Mouse (Mus musculus) G1E (cell line): Measurements from ENCODE around the gene Akt1s1. TPM values are rescaled to one million over a fixed set of nuclear protein-coding genes. Genes with fewer than 3 reads are reported as not detected.
A peak's percentile ranks its signal among the peaks of the same experiment; 100 is the strongest.

ENCODE experiments used
- ATAC-seq: 2 replicates; pipeline ENCODE4 v1.8.0; 2016; ENCODE audit warnings: mild to moderate bottlenecking; ENCODE audit not compliant: insufficient number of reproducible peaks, poor library complexity, low FRiP score, severe bottlenecking; ENCODE audit errors: extremely low read depth
- DNase-seq: peaks from one replicate; pipeline ENCODE4 v3.0.0; 2012; ENCODE audit warnings: low spot score
- H3K27me3 ChIP-seq: 2 replicates; pipeline ENCODE4 v1.6.1; 2012; ENCODE audit warnings: mild to moderate bottlenecking, low read length, inconsistent platforms; ENCODE audit not compliant: insufficient read depth
- H3K36me3 ChIP-seq: replicated peaks from 2 replicates; pipeline ENCODE3; 2012; ENCODE audit warnings: mild to moderate bottlenecking, inconsistent platforms
- H3K4me1 ChIP-seq: 2 replicates; pipeline ENCODE4 v1.6.1; 2012; ENCODE audit warnings: low read depth, low read length, inconsistent platforms, mixed read lengths; ENCODE audit not compliant: insufficient read depth
- H3K4me3 ChIP-seq: 2 replicates; pipeline ENCODE4 v1.5.1; 2012; ENCODE audit warnings: low read depth, mild to moderate bottlenecking, inconsistent platforms, low read length, moderate library complexity, mixed read lengths
- H3K9me3 ChIP-seq: replicated peaks from 2 replicates; pipeline ENCODE4 v1.6.1; 2012; ENCODE audit warnings: inconsistent platforms
- CTCF ChIP-seq: IDR thresholded peaks from 2 replicates; pipeline ENCODE4 v1.5.1; 2012; ENCODE audit warnings: low read depth, low read length, inconsistent platforms, mixed read lengths
- GATA1 ChIP-seq: IDR thresholded peaks from 2 replicates; pipeline ENCODE4 v1.6.1; 2012; ENCODE audit warnings: borderline replicate concordance, low read length, inconsistent platforms, mixed read lengths
- GATA2 ChIP-seq: IDR thresholded peaks from 2 replicates; pipeline ENCODE4 v1.6.1; 2012; ENCODE audit warnings: low read depth, low read length, inconsistent platforms, borderline replicate concordance
- POLR2AphosphoS5 ChIP-seq: IDR thresholded peaks from 2 replicates; pipeline ENCODE4 v1.6.1; 2012; ENCODE audit warnings: low read depth, low read length, inconsistent platforms; ENCODE audit not compliant: insufficient replicate concordance
- TAL1 ChIP-seq: conservative IDR thresholded peaks from 2 replicates; pipeline ENCODE4 v1.6.1; 2012; ENCODE audit warnings: low read depth, low read length, inconsistent platforms, mixed read lengths
- polyA plus RNA-seq: library from polyadenylated mRNA; stranded (reverse); fragments of >175 nt; gene quantifications from 2 replicates; pipeline ENCODE4 v1.2.3, GENCODE M21; 2012
- total RNA-seq, 2 experiments: library from RNA; stranded (forward) in 1 of 2; stranded (reverse) in 1 of 2; fragments of 200-1000 nt in 1 of 2; fragments of >200 nt in 1 of 2; fragmentation: Nextera tagmentation in 1 of 2; gene quantifications; 2 replicates each; pipeline ENCODE4 v1.2.3; 2014 to 2017

Gene Akt1s1
- total and polyA plus RNA-seq, 3 experiments = 13.3 to 290 (median 23.7) TPM

- DNase-seq (no peak), ATAC-seq (no peak)
- Histone ChIP-seq H3K4me3 (peak overlapping the region; percentile 14; the same call in 1 of the 2 replicates), H3K27me3 (no peaks in the 10 kb centered on the region), H3K36me3 (peaks cover 76% of the 10 kb centered on the region), H3K9me3 (no peaks in the 10 kb centered on the region), H3K4me1 (peaks cover 38% of the 10 kb centered on the region)
- TF ChIP-seq CTCF (no peak), TAL1 (no peak), GATA1 (no peak), GATA2 (no peak), POLR2AphosphoS5 (no peak)
Measured at GRCm38 (mm10) chr7:44813985-44814384, 34.8 kb upstream of the Akt1s1 start.

DNA sequence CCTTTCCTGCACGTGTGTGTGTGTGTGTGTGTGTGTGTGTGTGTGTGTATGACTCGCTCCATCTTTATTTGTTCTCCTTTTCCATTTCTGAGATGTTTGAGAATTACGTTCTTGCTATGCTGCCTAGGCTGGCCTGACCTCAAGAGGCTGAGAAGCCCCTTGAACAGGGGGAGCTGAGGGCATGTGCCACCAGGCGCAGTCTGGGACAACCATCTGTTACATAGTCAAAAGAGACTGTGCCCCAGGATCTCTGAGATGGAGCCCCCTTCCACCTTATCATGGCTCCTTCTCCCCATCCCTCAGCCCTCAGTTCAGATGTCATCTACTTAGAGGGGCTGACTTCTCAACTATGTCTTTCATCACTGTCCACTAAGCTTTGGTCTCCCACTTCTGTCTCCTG lies 34.4 kb upstream of the Akt1s1 start:
- Histone ChIP-seq H3K27me3 (no peaks in the 10 kb centered on the region), H3K4me1 (peaks cover 42% of the 10 kb centered on the region), H3K4me3 (peak overlapping the region; percentile 88; the same call in 1 of the 2 replicates), H3K36me3 (peaks cover 79% of the 10 kb centered on the region), H3K9me3 (no peaks in the 10 kb centered on the region)
- ATAC-seq (no peak), DNase-seq (no peak)
- TF ChIP-seq GATA2 (no peak), CTCF (no peak), POLR2AphosphoS5 (no peak), TAL1 (no peak), GATA1 (no peak)

- Histone ChIP-seq H3K9me3 (no peaks in the 10 kb centered on the region), H3K4me1 (peaks cover 49% of the 10 kb centered on the region), H3K36me3 (peaks cover 82% of the 10 kb centered on the region), H3K4me3 (peak overlapping the region; percentile 88), H3K27me3 (no peaks in the 10 kb centered on the region)
- no peak for TF ChIP-seq GATA1
- ATAC-seq (no peak), DNase-seq (no peak)
Measured at GRCm38 (mm10) chr7:44814952-44815553, 33.7 kb upstream of the Akt1s1 start.

- TF ChIP-seq TAL1 (no peak), CTCF (no peak), POLR2AphosphoS5 (no peak), GATA1 (no peak), GATA2 (no peak)
- ATAC-seq (peak; percentile 89), DNase-seq (peak; percentile 94)
- H3K27me3 ChIP-seq = no peaks in the 10 kb centered on the region
- no peaks in the 10 kb centered on the region for H3K9me3 ChIP-seq
- H3K4me1 ChIP-seq = peaks cover 57% of the 10 kb centered on the region
- peaks cover 85% of the 10 kb centered on the region for H3K36me3 ChIP-seq
- peak within 1 kb of the TSS; percentile 88 for H3K4me3 ChIP-seq
Measured at GRCm38 (mm10) chr7:44815721-44816469, 32.9 kb upstream of the Akt1s1 start, which contains the start of the genes Nup62 and Il4i1. Gene Nup62, plus strand, starts transcription at chr7:44816088. Gene Il4i1, plus strand, starts transcription at chr7:44816387.

- no peaks in the 10 kb centered on the region for H3K27me3 ChIP-seq
- peak; percentile 72 for DNase-seq
- peaks cover 85% of the 10 kb centered on the region for H3K36me3 ChIP-seq
- TF ChIP-seq TAL1 = no peak
- TF ChIP-seq POLR2AphosphoS5 = no peak
- TF ChIP-seq GATA2 = no peak
- TF ChIP-seq CTCF = no peak
- TF ChIP-seq GATA1 = no peak
- peak within 1 kb of the TSS; percentile 88 for H3K4me3 ChIP-seq
- H3K9me3 ChIP-seq = no peaks in the 10 kb centered on the region
- no peak for ATAC-seq
- H3K4me1 ChIP-seq = peaks cover 64% of the 10 kb centered on the region
Measured at GRCm38 (mm10) chr7:44816470-44817021, 32.2 kb upstream of the Akt1s1 start, which contains the start of gene Atf5. Gene Atf5, minus strand, starts transcription at chr7:44816658.

- H3K4me1 ChIP-seq = peaks cover 67% of the 10 kb centered on the region
- no peak for DNase-seq
- H3K36me3 ChIP-seq = peaks cover 82% of the 10 kb centered on the region
Measured at GRCm38 (mm10) chr7:44817441-44817840, 31.4 kb upstream of the Akt1s1 start.

More at GRCm38 (mm10) chr7:44817441-44817840, 31.4 kb upstream of the Akt1s1 start:
- no peak for ATAC-seq
- no peaks in the 10 kb centered on the region for H3K27me3 ChIP-seq
- peak overlapping the region; percentile 88 for H3K4me3 ChIP-seq
- H3K9me3 ChIP-seq = no peaks in the 10 kb centered on the region
- TF ChIP-seq CTCF (no peak), TAL1 (no peak), GATA2 (no peak), GATA1 (no peak), POLR2AphosphoS5 (no peak)
